ENCODE assay signal across 20 mouse cellular contexts in genomic region chr9:104546986-104547385, GRCm38 (mm10). TPM values are rescaled to one million over a fixed set of nuclear protein-coding genes. Genes with fewer than 3 reads are reported as not detected.
DNase-seq lines count a peak whose midpoint lies in the region; ATAC-seq and TF ChIP-seq lines count a peak whose summit lies in the region.
"Had no signal": no experiment of that assay in that cellular context is flagged by ENCODE, and none has a peak within 500 bp of the region (broad histone marks: within the 10 kb centered on the region; RNA-seq: fewer than 3 reads in every experiment).

TSS of gene Cpne4 (plus strand) at chr9:104547286.

- H3K36me3 ChIP-seq in forebrain, embryonic 14.5 days (ENCODE audit: control insufficient read depth, insufficient read depth, low read length) = no peaks in the 10 kb centered on the region
- H3K36me3 ChIP-seq in forebrain, embryonic 10.5 days (replicated peaks) = no peaks in the 10 kb centered on the region
- H3K36me3 ChIP-seq in hindbrain, postnatal 0 days (ENCODE audit: insufficient read depth, low read length) = no peaks in the 10 kb centered on the region
- H3K36me3 ChIP-seq in hindbrain, embryonic 10.5 days = no peaks in the 10 kb centered on the region
- H3K36me3 ChIP-seq: heart, embryonic 12.5 days; neural tube, embryonic 12.5 days had no signal

- no peaks in the 10 kb centered on the region for H3K9me3 ChIP-seq in forebrain, embryonic 14.5 days (replicated peaks; ENCODE audit: control insufficient read depth, low read length)
- no peaks in the 10 kb centered on the region for H3K9me3 ChIP-seq in forebrain, embryonic 10.5 days
- H3K9me3 ChIP-seq in hindbrain, postnatal 0 days (ENCODE audit: low read length) = no peaks in the 10 kb centered on the region
- H3K9me3 ChIP-seq in hindbrain, embryonic 10.5 days = no peaks in the 10 kb centered on the region
- H3K9me3 ChIP-seq: heart, embryonic 12.5 days; neural tube, embryonic 12.5 days had no signal

- H3K4me1 ChIP-seq in forebrain, embryonic 14.5 days (ENCODE audit: control insufficient read depth, insufficient read depth, low read length) = no peaks in the 10 kb centered on the region
- no peaks in the 10 kb centered on the region for H3K4me1 ChIP-seq in forebrain, embryonic 10.5 days
- no peaks in the 10 kb centered on the region for H3K4me1 ChIP-seq in hindbrain, postnatal 0 days (ENCODE audit: insufficient read depth, low read length)
- no peaks in the 10 kb centered on the region for H3K4me1 ChIP-seq in hindbrain, embryonic 10.5 days (replicated peaks)
- H3K4me1 ChIP-seq in cortical plate, adult 2 months (ENCODE audit: control insufficient read depth, insufficient read depth, low read length) = no peaks in the 10 kb centered on the region
- H3K4me1 ChIP-seq: heart, embryonic 12.5 days; neural tube, embryonic 12.5 days had no signal

- no peak within 1 kb of the TSS for H3K9ac ChIP-seq in forebrain, embryonic 14.5 days (ENCODE audit: low read length)
- no peak within 1 kb of the TSS for H3K9ac ChIP-seq in hindbrain, postnatal 0 days (replicated peaks; ENCODE audit: low read length)
- H3K9ac ChIP-seq: heart, embryonic 12.5 days; neural tube, embryonic 12.5 days had no signal

- no peak for TF ChIP-seq POLR2A in cortical plate, adult 2 months (IDR thresholded peaks at IDR 0.05; ENCODE audit: extremely low read depth, insufficient read depth, low read length)

- intact Hi-C loops in left cerebral cortex, postnatal 36 days (cut with DNase I) = no loop called here

- TF ChIP-seq CTCF in hindbrain, postnatal 0 days (IDR thresholded peaks at IDR 0.05; ENCODE audit: low read depth) = no peak
- no peak for TF ChIP-seq CTCF in cortical plate, adult 2 months (IDR thresholded peaks at IDR 0.05; ENCODE audit: extremely low read depth, insufficient read depth, low read length)

- H3K4me3 ChIP-seq in forebrain, embryonic 14.5 days (ENCODE audit: low read depth, low read length) = no peak within 1 kb of the TSS
- no peak within 1 kb of the TSS for H3K4me3 ChIP-seq in forebrain, embryonic 10.5 days
- no peak within 1 kb of the TSS for H3K4me3 ChIP-seq in hindbrain, postnatal 0 days (ENCODE audit: low read length)
- H3K4me3 ChIP-seq in hindbrain, embryonic 10.5 days = no peak within 1 kb of the TSS
- no peak within 1 kb of the TSS for H3K4me3 ChIP-seq in cortical plate, adult 2 months (ENCODE audit: insufficient read depth, low read length)
- H3K4me3 ChIP-seq: heart, embryonic 12.5 days; neural tube, embryonic 12.5 days had no signal

- H3K27ac ChIP-seq in forebrain, embryonic 14.5 days (ENCODE audit: low read depth, low read length) = no peak within 1 kb of the TSS
- no peak within 1 kb of the TSS for H3K27ac ChIP-seq in forebrain, embryonic 10.5 days
- H3K27ac ChIP-seq in hindbrain, postnatal 0 days = no peak within 1 kb of the TSS
- no peak within 1 kb of the TSS for H3K27ac ChIP-seq in hindbrain, embryonic 10.5 days
- H3K27ac ChIP-seq in cortical plate, adult 2 months (ENCODE audit: insufficient read depth, low read length) = no peak within 1 kb of the TSS
- H3K27ac ChIP-seq: neural tube, embryonic 12.5 days; stomach, postnatal 0 days had no signal

- WGBS in forebrain, embryonic 14.5 days = 85% methylated on average over 2 of the region's 2 CpGs
- 86% methylated on average over 2 of the region's 2 CpGs for WGBS in forebrain, embryonic 10.5 days
- 81% methylated on average over 2 of the region's 2 CpGs for WGBS in hindbrain, postnatal 0 days
- 87% methylated on average over 2 of the region's 2 CpGs for WGBS in hindbrain, embryonic 10.5 days

- no peak for ATAC-seq in forebrain, embryonic 14.5 days
- no peak for ATAC-seq in hindbrain, postnatal 0 days

- DNase-seq in forebrain, embryonic 14.5 days (ENCODE audit: low spot score) = no peak
- no peak for DNase-seq in forebrain, embryonic 10.5 days (ENCODE audit: extremely low spot score, low spot score)
- no peak for DNase-seq in hindbrain, postnatal 0 days (ENCODE audit: low spot score)
- no peak for DNase-seq in hindbrain, embryonic 10.5 days (ENCODE audit: low spot score)
- no peak for DNase-seq in left cerebral cortex, postnatal 36 days (ENCODE audit: low spot score in 2 of 2)
- no peak for DNase-seq in spleen, postnatal 10 days (ENCODE audit: low spot score in 2 of 2)
- DNase-seq in kidney, postnatal 14 days = no peak
- DNase-seq: adrenal gland, adult 8-10 months; cerebellum, adult 18-20 months; embryo, embryonic 11 days; gastrocnemius, postnatal 36 days; heart, postnatal 4 days; kidney, adult 11 months; kidney, postnatal 10 days; thymus, postnatal 36 days had no signal

- H3K27me3 ChIP-seq in forebrain, embryonic 14.5 days (replicated peaks; ENCODE audit: control insufficient read depth, insufficient read depth, low read length) = no peaks in the 10 kb centered on the region
- H3K27me3 ChIP-seq in forebrain, embryonic 10.5 days (ENCODE audit: poor library complexity, severe bottlenecking) = no peaks in the 10 kb centered on the region
- no peaks in the 10 kb centered on the region for H3K27me3 ChIP-seq in hindbrain, postnatal 0 days (ENCODE audit: insufficient read depth, low read length)
- H3K27me3 ChIP-seq in hindbrain, embryonic 10.5 days (ENCODE audit: insufficient read depth, poor library complexity, severe bottlenecking) = no peaks in the 10 kb centered on the region
- H3K27me3 ChIP-seq: heart, embryonic 12.5 days; neural tube, embryonic 12.5 days had no signal

- no peak within 1 kb of the TSS for H3K4me2 ChIP-seq in forebrain, embryonic 14.5 days (ENCODE audit: low read length)
- H3K4me2 ChIP-seq in hindbrain, postnatal 0 days (ENCODE audit: low read depth, low read length) = no peak within 1 kb of the TSS
- H3K4me2 ChIP-seq: heart, embryonic 12.5 days; neural tube, embryonic 12.5 days had no signal

RNA-seq across cellular contexts. Expression of gene Cpne4, which starts in this region (rescaled TPM):
- 15.6 and 19.2 TPM in 2 replicates for polyA plus RNA-seq in forebrain, embryonic 14.5 days (2014; fragmentation: Nextera tagmentation; extraction: Ambion mirVana)
- polyA plus RNA-seq in forebrain, embryonic 10.5 days (2016; fragmentation: Nextera tagmentation; extraction: Ambion mirVana) = 0.25 and 0.35 TPM in 2 replicates
- total RNA-seq in hindbrain, postnatal 0 days (2014; rRNA removed) = 9.2 and 10.9 TPM in 2 replicates
- polyA plus RNA-seq in hindbrain, postnatal 0 days (2015; fragmentation: Nextera tagmentation; extraction: Ambion mirVana) = 19.3 TPM in 2 replicates
- polyA plus RNA-seq in hindbrain, embryonic 10.5 days (2016; fragmentation: Nextera tagmentation; extraction: Ambion mirVana) = 0.34 and 0.46 TPM in 2 replicates
- 30.2 and 31.5 TPM in 2 replicates for polyA plus RNA-seq in cortical plate, adult 2 months (2012; rRNA removed)
- 10 to 100 TPM; 69.9 to 80.3 TPM for total RNA-seq in left cerebral cortex, postnatal 36 days (2021)
- total RNA-seq: gastrocnemius, postnatal 36 days; heart, postnatal 4 days had no signal
- polyA plus RNA-seq: liver, embryonic 16.5 days had no signal

Comparison
In these comparisons a context has a peak if more than half of its experiments do, and no peak if none do; other contexts are left out.
1. RNA of gene Cpne4 (polyA plus RNA-seq): 30.2 to 31.5 TPM in cortical plate, adult 2 months, 19.3 TPM in hindbrain, postnatal 0 days and 15.6 to 19.2 TPM in forebrain, embryonic 14.5 days; 0.25 to 0.35 TPM in forebrain, embryonic 10.5 days and 0.34 to 0.46 TPM in hindbrain, embryonic 10.5 days; every median in the first group is over 10 times any median in the second.